Mouse (Mus musculus) adipocyte (in vitro differentiated cells): ENCODE measurements around the gene Shank2.

Experiments used
- DNase-seq: peaks from one replicate; pipeline ENCODE4 v3.0.0-alpha.2; 2016; ENCODE audit warnings: low spot score

Shank2 gene

DNA sequence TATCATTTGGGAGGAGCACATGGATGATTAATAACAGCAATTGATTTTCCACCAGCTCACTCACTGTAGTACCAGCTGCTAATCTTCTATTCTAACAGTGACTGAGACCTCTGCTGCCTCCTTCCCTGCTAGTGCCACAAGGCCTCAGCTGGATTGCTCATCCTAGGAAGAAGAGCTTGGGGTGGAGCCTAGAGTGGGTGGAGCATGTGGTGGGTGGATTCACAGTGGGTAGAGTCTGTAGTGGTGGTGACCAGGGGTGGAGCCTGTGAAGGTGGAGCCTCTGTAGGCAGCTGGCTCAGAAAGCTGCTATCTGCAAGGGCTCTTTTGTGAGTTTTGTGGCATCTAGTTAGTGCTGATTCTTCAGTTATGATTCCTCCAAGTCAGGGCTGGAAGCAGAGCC, 334.9 kb downstream of the Shank2 start:
- peak; percentile 8 for DNase-seq

DNA sequence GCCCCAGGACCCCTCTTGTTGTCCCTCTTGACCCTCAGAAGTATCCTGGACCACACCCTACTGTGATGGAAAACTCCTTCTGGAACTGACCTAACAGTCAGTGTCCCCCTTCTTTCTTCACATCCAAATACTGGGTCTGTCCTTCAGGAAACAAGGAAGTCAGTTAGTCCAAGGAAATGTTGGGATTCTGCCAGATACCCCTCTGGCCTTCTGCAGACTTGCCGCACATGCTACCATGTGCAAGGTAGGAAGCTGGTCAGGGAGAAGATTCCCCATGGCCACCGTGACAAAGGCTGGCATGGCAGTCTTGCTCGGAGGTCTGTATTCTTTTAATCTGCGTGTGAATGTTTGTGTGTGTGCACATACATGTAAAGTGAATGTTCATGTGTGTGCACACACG, 337.0 kb downstream of the Shank2 start:
- no peak for DNase-seq

DNA sequence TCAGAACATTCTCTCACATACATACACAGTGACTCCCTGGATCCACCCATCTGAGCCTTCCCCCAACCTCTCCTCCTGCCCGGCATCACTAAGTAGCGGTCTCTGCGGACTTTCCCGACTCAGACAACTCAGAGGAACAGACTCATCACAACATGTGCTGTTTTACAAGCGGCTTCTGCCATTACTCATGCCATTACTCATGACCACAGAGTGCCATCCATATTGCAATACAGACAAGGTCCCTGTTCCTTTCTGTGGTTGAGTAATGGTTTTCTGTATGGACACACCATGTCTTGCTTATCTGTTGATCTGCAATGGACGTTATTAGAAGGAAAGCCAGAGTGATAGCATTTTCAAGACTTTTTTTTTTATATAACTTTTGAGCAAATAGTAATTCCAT, 338.6 kb downstream of the Shank2 start:
- no peak for DNase-seq

DNA sequence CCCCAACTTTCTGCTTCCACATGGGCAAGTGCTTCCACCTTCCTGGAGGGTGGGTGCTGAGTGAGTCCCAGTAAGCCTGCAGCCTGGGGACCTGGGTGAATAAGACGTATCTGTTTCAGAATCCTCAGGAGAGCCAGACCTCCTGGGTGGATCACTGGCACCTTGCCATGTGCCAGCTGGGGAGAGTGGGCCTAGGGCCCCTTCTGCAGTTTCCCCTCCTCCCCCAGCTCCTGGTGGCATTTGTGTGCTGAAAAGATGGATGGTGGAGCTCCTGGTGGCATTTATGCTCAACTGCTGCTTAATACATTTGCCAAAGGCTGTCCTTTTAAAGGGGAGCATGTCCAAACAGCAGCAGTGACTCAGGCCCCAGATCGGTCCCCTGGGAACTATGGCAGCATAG, 364.4 kb downstream of the Shank2 start:
- DNase-seq = peak; percentile 7

DNA sequence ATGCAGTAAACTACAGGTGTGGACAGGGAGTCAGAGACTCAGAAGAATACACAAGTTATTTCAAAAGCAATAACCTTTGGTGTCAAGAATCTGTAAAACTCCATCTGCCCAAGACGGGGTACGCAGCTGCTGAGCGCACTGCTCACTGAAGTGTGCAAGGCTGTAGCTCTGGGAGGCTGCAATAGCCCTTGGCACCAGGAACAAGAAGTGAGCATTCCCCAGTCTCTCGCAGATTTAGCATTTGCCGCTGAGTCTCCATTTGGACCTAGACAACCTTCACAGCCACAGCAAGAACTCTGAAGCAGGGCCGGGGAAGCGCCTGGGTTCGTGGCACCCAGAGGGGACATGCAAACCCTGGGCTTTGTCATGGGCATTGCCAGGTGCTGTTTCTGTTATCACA, 371.3 kb downstream of the Shank2 start:
- no peak for DNase-seq

DNA sequence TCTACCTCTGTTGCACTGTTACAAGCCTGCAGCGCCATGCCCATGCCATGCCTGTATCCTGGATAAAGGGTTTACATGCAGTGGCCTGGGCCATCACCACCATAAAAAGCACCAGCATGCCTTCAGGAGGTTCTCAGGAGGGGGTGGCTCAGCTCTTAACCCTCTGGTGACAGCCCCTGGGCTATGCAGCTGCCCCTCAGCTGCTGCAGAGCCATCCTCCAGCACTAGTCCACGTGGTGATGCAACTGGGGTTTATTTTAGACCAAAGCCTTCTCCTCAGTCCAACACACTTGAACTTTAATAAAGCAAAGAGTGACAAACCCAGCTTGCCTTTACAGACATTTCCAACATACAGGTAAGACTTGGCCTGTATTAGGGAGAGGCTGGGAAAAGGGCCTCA, 373.8 kb downstream of the Shank2 start:
- no peak for DNase-seq

DNA sequence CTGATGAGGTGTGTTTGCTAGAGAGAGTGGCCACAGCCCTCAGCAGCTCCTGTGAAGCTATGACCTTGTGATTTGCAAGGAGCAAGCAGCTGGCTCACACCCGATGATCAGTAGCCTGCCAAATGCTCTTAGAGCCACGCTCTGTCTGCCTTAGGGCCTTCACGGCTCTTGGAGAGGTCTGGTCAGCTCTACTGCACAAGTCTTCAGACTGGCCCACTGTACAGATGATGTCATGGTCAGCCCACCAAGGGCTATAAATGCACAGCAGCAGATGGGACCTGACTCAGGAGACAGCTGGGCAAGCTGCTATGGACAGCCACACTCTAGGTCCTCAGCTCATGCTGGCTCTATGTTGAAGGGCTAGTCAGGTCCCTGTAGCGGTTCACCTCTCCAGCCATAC, 376.5 kb downstream of the Shank2 start:
- DNase-seq = no peak

DNA sequence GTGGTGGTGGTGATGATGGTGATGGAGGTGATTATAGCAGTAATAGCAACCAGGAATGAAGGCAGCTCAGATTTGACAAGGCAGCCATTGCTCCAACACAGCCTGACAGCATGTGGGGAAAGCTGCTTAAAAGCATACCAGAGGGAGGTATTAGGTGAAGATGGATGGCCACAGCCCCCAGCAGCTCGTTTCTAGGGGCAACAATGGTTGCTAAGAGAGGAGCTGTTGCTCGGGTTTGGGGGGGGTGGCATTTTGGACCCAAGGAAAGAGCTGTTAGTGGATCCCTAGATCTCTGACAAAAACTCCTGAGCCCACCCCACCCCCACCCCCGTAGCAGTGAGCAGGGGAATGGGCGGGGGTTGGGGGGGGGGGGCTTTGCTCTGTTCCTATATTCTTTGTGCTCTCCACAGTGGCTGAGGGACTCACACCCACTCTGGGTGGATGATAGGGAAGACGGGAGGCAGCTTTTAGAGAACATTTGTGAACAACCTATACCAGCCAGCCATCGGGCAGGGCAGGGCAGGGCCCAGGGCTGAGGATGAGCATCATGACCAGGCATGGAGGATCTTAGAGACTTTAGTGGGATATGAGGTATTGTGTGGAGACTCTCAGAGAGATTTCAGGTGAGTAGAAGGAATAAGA, 377.6 kb downstream of the Shank2 start:
- DNase-seq = no peak

DNA sequence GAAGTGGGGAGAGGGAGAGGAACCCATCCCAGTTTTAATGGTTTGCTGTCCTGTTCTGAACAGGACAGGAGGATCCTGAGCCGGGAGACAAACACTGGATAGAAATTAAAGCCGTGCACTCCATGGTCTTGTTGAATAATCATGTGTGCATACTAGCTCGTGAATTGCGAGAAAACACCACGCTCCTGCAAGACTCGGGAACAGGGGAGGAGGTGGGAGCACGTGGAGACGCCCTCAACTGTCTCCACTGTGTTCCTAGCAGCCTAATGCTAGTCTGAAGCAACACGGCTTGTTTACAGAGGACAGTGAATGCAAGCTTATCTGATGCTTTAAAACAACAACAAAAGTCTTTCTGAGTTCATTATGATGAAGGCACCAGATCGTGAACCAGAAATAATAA, 379.9 kb downstream of the Shank2 start:
- no peak for DNase-seq

DNA sequence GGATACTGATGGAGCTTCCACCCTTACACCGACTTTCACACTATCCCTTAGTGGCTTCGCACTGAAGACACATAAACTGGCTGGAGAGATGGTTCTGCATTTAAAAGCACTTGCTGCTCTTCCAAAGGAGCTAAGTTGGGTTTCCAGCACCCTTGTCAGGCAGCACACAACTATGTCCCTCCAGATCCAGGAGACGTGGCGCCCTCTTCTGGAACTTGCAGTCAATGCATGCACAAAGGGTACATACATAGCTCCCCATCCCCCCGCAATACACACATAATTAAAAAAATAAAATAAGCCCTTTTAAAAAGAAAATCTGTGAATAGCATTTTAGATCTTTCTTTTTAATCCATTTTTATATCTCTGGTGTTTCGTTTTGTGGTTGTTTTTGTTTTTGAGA, 385.8 kb downstream of the Shank2 start:
- DNase-seq = no peak

DNA sequence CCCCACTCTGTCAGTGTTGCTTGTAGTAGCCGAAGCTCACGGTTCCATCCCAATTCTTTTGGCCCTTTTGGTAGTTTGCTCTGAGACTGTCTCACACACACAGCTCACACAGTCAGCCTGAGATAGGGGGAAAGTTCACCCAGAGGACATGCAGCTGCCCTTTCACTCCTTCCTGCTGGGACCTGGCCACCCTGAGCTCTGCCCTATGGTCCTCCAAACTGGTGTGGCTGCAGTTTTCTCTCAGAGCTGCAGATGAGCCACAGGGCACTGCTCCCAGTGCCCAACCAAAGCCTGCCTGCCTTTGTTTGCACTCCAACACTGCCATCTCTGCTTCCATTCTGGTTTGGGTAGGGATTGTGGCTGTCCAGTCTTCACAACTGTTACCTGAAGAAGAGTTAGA, 388.0 kb downstream of the Shank2 start:
- DNase-seq = no peak

DNA sequence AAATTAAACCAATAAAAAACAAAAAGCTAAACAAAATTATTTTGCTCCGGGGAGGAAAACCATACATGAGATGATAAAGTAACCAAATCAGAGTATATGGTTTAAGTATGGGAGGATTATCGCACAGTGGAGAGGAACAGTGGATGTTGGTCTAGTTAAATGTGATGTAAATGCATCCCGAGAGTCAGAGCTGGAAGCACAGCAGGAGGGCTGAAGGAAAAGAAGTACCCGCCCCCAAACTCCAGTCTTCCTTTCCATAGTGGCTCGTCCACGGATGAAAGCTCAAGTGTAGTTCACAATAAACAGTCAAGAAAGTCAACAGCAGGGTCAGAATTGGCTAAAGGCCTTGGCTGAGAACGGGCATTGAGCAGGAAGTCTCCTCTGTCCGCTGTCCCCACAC, 388.9 kb downstream of the Shank2 start:
- DNase-seq = no peak

DNA sequence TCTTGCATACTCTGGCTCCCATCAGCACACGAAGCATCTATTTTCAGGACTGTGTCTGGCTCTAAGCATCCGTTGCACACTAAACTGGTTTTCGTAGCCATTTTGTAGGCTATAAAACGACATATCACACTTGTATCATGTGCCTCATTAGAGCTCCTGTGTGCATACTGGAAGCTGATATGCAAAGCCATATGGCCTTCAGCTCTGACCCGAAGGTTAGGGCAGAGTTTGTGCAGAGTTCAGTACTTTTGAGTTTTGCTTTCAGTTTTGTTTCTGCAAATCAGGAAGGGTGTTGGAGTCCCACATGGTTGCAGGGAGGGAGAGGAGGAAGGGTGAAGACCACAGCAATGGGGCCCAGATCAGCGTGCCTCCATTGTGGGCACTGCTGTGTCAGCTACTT, 390.0 kb downstream of the Shank2 start:
- no peak for DNase-seq

DNA sequence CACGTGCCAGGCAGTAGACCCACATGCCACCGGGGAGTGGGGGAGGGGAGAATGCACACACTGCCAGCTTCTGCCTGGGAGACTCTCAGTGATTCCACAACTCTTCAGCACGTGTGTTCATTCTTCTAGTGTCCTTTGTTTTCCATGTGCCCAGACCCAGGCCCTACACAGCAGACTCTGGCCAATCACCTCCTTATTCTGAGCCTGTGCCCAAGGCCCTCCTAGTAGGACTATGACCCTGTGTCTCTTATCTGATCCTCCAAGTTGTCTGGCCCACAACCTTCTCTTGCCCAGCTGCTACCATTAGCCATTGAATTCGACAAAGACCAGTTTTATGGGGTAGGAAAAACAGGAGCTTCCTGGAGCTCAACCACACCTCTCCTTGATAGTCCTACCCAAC, 400.8 kb downstream of the Shank2 start:
- DNase-seq = no peak

DNA sequence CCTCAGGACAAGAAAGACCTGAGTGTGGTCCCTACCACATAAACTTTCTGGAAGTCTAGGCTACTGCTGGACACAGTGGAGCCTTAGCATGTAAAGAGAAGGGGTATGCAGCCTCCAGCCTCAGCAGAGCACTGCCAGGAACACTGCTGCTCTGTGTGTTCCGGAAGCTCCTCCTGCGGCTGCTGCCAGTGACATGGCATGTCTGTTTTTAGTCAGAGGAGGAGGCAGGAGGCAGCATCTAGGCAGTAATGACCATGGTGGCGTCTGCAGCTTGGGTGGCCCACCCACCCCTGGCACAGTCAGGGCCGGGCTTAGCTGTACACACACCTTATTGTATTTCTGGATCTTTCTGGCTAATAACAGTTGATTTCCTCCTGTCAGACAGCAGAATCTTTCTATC, 405.9 kb downstream of the Shank2 start:
- no peak for DNase-seq

DNA sequence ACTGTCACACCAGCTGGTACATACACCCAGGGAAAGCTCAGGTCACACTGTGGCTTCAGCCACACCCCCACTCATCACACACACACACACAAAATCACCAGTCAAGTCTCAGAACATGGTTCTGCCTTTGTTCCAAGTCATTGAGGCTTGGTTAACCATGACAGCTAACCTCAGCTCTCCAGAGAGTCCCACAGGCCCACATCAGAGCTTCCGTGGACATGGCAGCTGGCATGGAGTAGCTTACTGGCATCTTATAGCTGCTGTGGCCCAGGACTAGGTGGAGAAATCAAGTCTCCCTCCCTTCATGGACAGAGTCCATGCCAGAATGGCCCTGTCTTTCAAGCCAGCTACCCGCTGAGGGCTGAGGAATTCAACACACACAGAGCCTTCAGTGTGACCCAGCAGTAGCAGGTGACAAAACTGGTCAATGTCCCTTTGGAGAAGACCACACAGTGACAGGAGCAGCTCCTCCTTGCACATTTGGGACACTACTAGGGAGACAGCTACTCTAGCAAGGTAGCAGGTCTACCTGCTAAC, 406.8 kb downstream of the Shank2 start:
- DNase-seq = no peak

DNA sequence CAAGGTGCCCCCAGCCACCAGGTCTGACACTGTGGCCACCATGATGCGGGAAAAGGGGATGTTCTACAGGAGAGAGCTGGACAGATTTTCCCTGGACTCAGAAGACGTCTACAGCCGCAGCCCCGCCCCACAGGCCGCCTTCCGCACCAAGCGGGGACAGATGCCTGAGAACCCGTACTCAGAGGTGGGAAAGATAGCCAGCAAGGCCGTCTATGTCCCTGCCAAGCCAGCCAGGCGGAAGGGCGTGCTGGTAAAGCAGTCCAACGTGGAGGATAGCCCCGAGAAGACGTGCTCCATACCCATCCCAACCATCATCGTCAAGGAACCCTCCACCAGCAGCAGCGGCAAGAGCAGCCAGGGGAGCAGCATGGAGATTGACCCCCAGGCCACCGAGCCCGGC, 408.0 kb downstream of the Shank2 start:
- DNase-seq = no peak

DNA sequence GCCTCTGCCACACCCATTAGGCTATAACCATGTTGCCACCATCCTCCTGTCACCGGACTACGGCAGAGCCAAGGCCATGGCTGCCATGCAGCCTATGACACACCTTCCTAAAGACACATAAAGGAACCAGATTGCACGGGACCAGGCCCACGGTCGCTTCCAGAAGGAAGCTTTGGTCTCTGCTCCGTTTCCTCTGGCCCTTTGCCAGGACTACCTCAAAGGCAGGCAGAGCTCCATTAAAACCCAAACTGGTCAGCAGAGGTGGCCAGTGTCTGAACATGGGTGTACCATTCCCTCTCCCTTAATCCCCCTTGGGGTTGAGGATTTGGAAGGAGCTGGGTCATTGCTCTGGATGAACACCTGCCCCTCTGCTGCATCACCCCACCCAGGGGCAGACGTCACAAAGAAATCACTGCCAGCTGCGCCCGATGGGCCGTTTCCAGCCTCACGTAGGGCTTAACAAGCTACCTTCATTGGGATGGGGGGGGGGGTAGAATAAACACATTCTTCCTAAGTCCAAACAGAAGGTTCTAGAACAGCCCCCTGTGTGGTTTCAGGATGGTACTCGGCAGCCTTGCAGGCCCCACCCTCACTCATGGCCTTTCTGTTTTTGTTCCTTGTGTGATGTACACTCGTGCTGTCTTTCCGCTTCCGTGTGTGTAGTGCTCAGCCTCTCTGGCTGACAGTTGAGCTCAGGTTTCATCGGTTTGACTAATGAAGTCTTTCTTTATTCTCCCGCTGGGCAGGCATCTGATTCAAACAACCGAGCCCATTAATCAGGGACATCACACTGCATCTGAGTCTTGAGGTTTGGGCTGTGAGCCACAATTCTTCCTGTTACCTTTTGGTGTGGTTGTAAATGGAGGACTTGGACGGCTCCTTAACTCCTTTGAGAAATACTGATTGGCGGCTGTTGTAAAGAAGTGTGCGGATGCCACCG, 410.5 kb downstream of the Shank2 start:
- DNase-seq = no peak

DNA sequence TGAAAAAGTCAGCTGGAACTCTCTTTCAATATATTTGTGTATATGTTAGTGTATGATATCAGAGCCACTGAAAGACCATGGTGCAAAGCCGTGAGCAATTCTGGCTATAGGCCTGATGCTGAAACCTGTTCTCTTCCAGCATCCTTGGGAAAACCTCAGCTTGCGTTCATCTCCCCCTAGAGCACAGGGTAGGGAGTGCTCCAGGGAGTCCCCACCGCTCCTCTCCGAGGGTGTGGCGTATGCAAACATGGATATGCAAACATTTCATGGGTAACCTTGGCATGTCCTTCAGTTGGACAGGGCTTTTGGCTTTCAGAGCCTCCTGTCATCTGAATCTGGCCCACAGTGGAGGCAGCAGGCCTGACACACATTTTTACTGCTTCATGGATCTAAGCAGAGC, 412.9 kb downstream of the Shank2 start:
- no peak for DNase-seq

DNA sequence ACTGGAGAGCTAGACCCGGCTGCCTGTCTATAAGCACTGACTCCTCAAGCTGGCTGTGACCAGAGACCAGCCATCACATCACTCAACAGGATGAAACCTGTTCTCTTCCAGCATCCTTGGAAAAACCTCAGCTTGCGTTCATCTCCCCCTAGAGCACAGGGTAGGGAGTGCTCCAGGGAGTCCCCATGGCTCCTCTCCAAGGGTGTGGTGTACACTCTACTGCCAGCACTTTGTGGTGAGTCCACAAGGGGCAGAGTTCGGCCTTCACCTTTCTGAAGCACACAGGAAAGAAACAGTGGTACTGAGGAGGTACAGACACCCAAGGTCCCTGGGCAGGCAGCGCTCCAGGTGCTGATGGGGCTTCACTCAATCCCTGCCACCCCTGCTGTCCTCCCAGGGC, 414.1 kb downstream of the Shank2 start:
- DNase-seq = peak; percentile 6

DNA sequence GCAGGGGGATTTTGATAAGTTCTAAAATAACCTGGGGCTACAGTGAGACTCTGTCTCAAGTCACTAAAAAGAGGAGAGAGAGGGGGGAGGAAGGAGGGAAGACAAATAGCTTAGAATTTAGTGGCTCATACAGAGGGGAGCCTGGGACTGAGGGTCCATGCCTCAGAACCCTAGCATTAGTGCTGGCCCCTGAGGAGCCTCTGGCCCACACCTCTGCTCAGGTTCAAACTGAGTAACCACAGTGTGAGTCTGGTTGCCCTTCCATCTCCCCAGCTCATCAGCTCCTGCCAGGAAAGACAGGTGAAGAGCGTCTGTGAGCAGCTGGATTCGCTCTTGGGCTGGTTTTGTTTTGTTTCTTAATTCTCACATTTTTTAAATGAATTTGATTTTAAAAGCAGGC, 415.5 kb downstream of the Shank2 start:
- DNase-seq = no peak

DNA sequence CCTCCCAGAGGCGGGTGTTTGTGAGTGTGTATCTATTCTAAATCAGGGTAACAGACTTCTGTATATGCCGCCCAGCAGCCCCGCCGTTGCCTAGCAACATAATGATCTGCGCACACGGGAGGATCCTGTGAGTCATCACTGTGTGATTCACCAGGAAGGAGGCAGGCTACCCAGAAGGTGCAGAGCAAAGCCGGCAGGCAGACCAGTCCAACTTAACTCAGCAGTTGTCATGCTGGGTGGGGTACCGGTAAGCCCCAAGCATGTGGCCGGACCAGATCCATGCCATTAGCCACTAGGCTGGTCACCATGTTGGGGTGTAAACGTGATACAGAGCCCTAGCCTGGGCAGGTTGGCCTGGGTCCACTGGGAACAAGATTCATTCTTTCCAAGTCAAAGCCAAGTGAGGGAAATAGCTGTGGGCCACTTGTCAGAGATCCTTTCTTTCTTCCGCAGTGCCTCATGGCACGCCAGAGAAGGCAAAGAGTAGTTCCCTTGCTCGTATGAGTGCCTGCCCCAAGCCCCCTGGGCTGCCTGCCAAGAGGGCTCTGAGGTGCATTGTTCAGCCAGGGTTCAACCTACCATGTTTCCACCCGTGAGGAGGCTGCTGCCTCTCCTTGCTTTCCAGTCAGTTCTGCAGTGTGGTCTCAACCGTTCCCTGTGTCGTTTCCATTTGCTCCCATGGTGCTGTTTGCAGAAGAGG, 416.1 kb downstream of the Shank2 start:
- DNase-seq = peak; percentile 16

DNA sequence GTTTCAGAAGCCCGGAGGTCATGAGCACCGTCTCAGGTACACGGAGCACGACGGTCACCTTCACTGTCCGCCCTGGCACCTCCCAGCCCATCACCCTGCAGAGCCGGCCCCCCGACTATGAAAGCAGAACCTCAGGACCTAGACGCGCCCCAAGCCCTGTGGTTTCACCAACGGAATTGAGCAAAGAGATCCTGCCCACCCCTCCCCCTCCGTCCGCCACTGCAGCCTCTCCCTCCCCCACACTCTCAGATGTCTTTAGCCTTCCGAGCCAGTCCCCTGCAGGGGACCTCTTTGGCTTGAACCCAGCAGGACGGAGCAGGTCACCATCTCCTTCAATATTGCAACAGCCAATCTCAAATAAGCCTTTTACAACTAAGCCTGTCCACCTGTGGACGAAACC, 418.8 kb downstream of the Shank2 start:
- no peak for DNase-seq
